In the genomic region with DNA sequence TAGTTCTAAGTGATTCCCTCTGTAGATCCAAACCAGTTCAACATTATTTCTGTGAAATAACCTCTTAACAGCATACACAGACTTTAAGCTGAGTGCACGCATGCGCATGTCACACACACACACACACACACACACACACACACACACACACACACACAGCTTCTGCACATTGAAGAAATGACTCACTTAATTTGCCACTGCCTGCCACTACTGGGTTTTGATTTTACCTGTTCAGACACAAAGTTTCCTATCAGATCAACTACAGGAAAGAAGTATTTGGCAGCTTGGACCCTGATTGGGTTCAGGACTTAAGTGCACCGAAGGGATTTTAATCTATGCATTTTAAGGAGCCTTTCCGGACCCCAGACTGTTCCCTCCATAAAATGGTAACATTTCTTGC, we compare ENCODE assay signal across 10 mouse cellular contexts. TPM values are rescaled to one million over a fixed set of nuclear protein-coding genes. Genes with fewer than 3 reads are reported as not detected.
DNase-seq lines count a peak whose midpoint lies in the region; ATAC-seq and TF ChIP-seq lines count a peak whose summit lies in the region.
"Had no signal": no experiment of that assay in that cellular context is flagged by ENCODE, and none has a peak within 500 bp of the region (broad histone marks: within the 10 kb centered on the region; RNA-seq: fewer than 3 reads in every experiment).

No protein-coding gene starts in this region.

- no peak for DNase-seq in heart, adult 8-10 months (ENCODE audit: low spot score)
- peak; percentile 12 for DNase-seq in Patski (ENCODE audit: low read depth, low spot score)
- DNase-seq in embryo, embryonic 9.5 days (ENCODE audit: extremely low spot score): no peak
- DNase-seq in testis, postnatal 14 days (ENCODE audit: low spot score): no peak

- ATAC-seq in heart, embryonic 15.5 days (replicated peaks; ENCODE audit: insufficient number of reproducible peaks, insufficient read depth, low FRiP score, low read depth): no peak
- no peak for ATAC-seq in Patski
- ATAC-seq in hindbrain, embryonic 15.5 days (ENCODE audit: low FRiP score, low read depth): no peak
- no peak for ATAC-seq in midbrain, embryonic 12.5 days (ENCODE audit: low FRiP score, low read depth)
- ATAC-seq in erythroid progenitor cell, adult 5-6 weeks (replicated peaks; ENCODE audit: low FRiP score, poor library complexity, severe bottlenecking): no peak

- H3K36me3 ChIP-seq in heart, embryonic 15.5 days: no peaks in the 10 kb centered on the region
- no peaks in the 10 kb centered on the region for H3K36me3 ChIP-seq in hindbrain, embryonic 15.5 days
- no peaks in the 10 kb centered on the region for H3K36me3 ChIP-seq in midbrain, embryonic 12.5 days

- POLR2A ChIA-PET in Patski (lab: Charles Lee): interaction anchor here (0.9 to 1.1 kb wide), 3 partner anchors 67 to 151 kb away, joined by 3 to 5 read pairs (median 4); a partner anchor contains a TSS

- peak overlapping the region; percentile 81 for H3K4me3 ChIP-seq in heart, embryonic 15.5 days
- peak overlapping the region; percentile 64 for H3K4me3 ChIP-seq in hindbrain, embryonic 15.5 days
- H3K4me3 ChIP-seq in midbrain, embryonic 12.5 days: peak overlapping the region; percentile 70

- CTCF ChIA-PET in Patski (lab: Charles Lee): interaction anchor here (0.8 to 1.7 kb wide), 3 partner anchors 26 to 50 kb away, joined by 3 to 5 read pairs (median 3); no protein-coding TSS in a partner anchor

- H3K9me3 ChIP-seq in heart, embryonic 15.5 days (replicated peaks): no peaks in the 10 kb centered on the region
- H3K9me3 ChIP-seq in hindbrain, embryonic 15.5 days: no peaks in the 10 kb centered on the region
- H3K9me3 ChIP-seq in midbrain, embryonic 12.5 days: no peaks in the 10 kb centered on the region

- H3K27me3 ChIP-seq in heart, embryonic 15.5 days: peaks cover 10% of the 10 kb centered on the region; the same call in 1 of the 2 replicates
- no peaks in the 10 kb centered on the region for H3K27me3 ChIP-seq in Patski
- 0 out of 2 replicates have a peak, but pooled peaks cover 5% of the 10 kb centered on the region for H3K27me3 ChIP-seq in hindbrain, embryonic 15.5 days
- peaks cover 48% of the 10 kb centered on the region for H3K27me3 ChIP-seq in midbrain, embryonic 12.5 days

- H3K4me2 ChIP-seq in heart, embryonic 15.5 days: peak overlapping the region; percentile 91
- H3K4me2 ChIP-seq in hindbrain, embryonic 15.5 days: peak overlapping the region; percentile 81
- peak overlapping the region; percentile 96 for H3K4me2 ChIP-seq in midbrain, embryonic 12.5 days (replicated peaks)

- TF ChIP-seq CTCF in Patski (IDR thresholded peaks at IDR 0.05): no peak

- H3K27ac ChIP-seq in heart, embryonic 15.5 days: peak overlapping the region; percentile 64
- 0 out of 2 replicates have a peak overlapping the region, but pooled peaks have one; percentile 72 for H3K27ac ChIP-seq in hindbrain, embryonic 15.5 days (replicated peaks)
- H3K27ac ChIP-seq in midbrain, embryonic 12.5 days (replicated peaks): no peak overlapping the region
- H3K27ac ChIP-seq: macrophage had no signal

- whole genome bisulfite sequencing in heart, embryonic 15.5 days: 48% methylated on average over 4 of the region's 4 CpGs
- WGBS in hindbrain, embryonic 15.5 days: 49% methylated on average over 4 of the region's 4 CpGs
- WGBS in midbrain, embryonic 12.5 days: 47% methylated on average over 4 of the region's 4 CpGs

- peak overlapping the region; percentile 66 for H3K9ac ChIP-seq in heart, embryonic 15.5 days
- 0 out of 2 replicates have a peak overlapping the region, but pooled peaks have one; percentile 58 for H3K9ac ChIP-seq in hindbrain, embryonic 15.5 days
- H3K9ac ChIP-seq in midbrain, embryonic 12.5 days (replicated peaks): 0 out of 2 replicates have a peak overlapping the region, but pooled peaks have one; percentile 61

- H3K4me1 ChIP-seq in heart, embryonic 15.5 days (replicated peaks): peaks cover 24% of the 10 kb centered on the region
- H3K4me1 ChIP-seq in hindbrain, embryonic 15.5 days (replicated peaks): peaks cover 28% of the 10 kb centered on the region
- H3K4me1 ChIP-seq in midbrain, embryonic 12.5 days: peaks cover 21% of the 10 kb centered on the region

- in situ Hi-C loops in Patski (cut with MboI; ENCODE audit: low pct_unique_long_range_greater_than_20kb): no loop called here

RNA-seq across cellular contexts. Expression of a gene that starts 2.0 kb away (rescaled TPM):
- 35.6 and 42.5 TPM in 2 replicates for polyA plus RNA-seq in heart, embryonic 15.5 days (2015; fragmentation: Nextera tagmentation; extraction: Ambion mirVana)
- 10 to 100 TPM; 34.2 to 49.1 (median 41.7) TPM for total RNA-seq in heart, adult 8-10 months (2022)
- polyA plus RNA-seq in Patski (2021): 64.4 TPM
- polyA plus RNA-seq in hindbrain, embryonic 15.5 days (2015; fragmentation: Nextera tagmentation; extraction: Ambion mirVana): 11.5 and 13.3 TPM in 2 replicates
- 3.8 and 4.7 TPM in 2 replicates for polyA plus RNA-seq in midbrain, embryonic 12.5 days (2016; fragmentation: Nextera tagmentation; extraction: Ambion mirVana)
- not detected in 2 replicates for total RNA-seq in erythroid progenitor cell, adult 5-6 weeks (2015; ENCODE audit: low replicate concordance)
- total RNA-seq in erythroid progenitor cell, adult 5-6 weeks (2017; ENCODE audit: low replicate concordance): not detected in 2 replicates
- total RNA-seq: common myeloid progenitor, adult 5-6 weeks had no signal
- polyA plus RNA-seq: macrophage had no signal
